Mouse (Mus musculus) layer of hippocampus, postnatal 25 days (tissue): ENCODE results near the gene Espn. TPM values are rescaled to one million over a fixed set of nuclear protein-coding genes. Genes with fewer than 3 reads are reported as not detected.

ENCODE experiments used
- DNase-seq, 2 experiments: peaks; one replicate each; pipeline ENCODE4 v3.0.0; 2022; ENCODE audit warnings: mixed read lengths in 2 of 2, low spot score in 1 of 2; ENCODE audit errors: extremely low spot score in 1 of 2
- total RNA-seq, 2 experiments: library from RNA; stranded (reverse); gene quantifications; 2 replicates each; pipeline ENCODE4 v1.2.3; 2021

The Espn gene
- 1 to 10 TPM; 1.3 to 1.4 TPM for total RNA-seq

DNA sequence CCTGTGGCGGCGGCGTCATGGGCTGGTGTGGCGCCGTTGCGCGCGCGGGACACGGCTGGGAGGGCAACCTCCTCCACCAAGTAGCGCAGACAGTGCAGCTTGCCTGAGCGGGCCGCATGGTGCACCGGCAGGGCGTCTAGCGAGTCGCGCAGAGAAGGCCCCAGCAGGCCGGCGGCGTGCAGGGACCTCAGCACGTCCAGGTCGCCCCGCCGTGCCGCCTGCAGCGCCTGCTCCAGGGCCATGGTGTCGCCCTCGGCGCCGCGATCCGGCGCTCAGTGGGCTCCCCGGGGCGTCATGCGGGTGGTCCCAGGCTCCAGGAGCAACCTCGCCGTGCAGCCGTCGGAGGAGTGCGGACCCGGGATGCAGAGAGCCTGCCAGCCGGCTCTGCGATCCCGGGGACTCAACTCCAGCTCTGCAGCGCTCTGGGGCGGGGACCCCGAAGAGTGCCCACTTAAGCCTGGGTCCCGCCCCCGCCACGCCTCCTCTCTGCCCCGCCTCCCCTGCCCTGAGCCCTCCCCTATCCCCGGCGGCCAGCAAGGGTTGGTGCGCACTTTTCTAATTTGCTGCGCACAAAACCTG lies at the start of gene Espn:
Gene Espn, minus strand, starts transcription at position 406 of the 579 bp plus-strand sequence.
- no peak for DNase-seq

DNA sequence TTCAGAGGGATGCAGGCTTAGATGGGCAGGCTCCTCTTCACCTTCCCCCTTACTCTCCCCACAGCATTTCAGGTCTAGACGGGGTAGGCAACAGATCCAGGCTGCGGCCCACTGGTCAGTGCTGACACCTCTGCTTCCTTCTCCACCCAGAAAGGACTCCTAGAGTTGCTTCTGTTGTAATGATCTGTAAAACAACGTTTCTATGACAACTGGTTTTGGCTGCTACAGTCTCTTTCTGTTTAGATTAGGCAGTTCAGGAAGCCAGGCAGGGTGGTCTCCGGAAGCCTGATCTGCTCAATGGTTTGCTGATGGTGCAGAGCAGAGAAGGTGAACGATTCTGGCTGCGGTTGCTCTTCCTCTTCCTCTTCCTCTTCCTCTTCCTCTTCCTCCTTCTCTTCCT lies 49.3 kb upstream of the Espn start:
- DNase-seq: no peak

DNA sequence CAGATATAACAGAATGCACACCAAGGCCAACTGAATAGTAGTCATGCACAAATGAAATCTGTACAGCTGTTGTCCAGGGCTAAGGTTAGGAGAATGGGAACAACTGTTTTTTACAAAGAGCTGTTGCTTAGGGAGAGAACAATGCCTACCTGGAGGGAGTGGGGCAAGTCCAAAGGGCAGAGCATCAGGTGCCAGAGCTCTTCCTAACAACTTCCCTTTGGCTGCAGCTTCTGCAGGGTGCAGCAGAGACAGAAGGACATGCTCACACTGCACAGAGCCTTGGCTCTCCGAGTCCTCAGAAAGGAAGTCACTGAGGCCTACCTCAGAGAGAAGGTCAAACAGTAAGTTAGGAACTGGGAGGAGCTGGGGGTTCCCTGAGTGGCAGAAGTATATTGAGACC lies 47.4 kb upstream of the Espn start:
- no peak for DNase-seq

DNA sequence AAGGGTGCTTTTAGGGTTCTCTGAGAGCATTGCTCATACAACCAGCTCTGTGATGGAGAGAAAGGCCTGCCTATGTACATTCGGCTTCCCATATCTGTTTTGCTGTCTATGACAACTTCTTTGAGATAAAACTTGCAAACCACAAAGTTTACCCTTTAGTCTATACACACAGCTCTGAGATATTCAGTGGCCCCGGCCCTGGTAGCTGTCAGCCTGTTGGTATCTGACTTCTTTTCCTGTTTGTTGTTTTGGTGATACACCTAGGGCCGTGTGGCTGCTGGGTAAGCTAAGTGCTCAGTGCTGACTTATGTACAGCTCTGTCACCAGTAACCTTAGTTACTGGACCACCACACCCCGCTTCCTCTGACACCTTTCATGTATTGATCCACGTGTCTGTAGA lies 45.4 kb upstream of the Espn start:
- no peak for DNase-seq

DNA sequence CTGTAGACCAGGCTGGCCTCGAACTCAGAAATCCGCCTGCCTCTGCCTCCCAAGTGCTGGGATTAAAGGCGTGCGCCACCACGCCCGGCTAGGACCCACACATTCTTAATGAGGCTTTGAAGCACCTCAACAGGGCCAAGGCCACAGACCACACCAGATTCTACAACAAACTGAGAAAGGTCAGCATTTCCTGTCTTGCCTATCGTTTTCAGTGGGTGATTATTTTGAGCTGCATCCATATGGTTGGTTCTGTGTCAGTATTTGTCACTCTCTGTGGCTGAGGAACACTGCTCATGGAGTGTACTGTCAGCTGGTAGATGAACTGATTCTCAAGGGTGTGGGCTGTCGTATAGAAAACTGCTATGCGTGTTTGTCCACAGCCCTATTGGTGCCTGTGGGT lies 44.1 kb upstream of the Espn start:
- DNase-seq: no peak

DNA sequence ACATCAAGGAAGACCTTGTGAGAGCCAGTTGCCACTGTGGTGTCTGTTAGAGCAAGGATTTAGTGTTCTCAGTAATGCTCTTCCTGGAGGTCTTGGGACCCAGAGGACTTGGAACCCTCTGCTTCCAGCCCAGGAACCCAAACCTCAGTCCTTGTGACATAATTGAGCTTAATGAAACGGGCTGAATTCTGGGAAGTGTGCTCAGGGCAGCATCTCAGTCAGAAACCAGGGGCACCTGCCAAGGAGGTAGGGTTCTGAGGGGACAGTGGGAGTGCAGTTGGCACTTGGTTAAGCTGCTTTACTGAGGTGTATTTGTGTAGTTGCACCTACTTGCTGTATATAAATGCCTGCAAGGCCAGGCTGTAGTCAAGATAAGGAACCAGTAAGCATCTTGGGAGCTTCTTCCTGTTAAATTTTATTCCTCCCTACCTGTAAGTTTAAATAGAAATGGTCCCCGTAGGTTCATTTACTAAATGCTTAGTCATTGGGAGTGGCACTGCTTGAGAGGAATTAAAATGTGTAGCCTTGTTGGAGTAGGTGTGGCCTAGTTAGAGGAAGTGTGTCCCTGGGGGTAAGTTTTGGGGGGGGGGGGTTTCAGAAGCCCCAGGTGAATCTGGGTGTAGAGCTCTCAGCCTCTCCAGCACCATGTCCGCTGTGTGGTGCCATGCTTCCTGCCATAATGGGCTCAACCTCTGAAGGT lies 42.5 kb upstream of the Espn start:
- no peak for DNase-seq

DNA sequence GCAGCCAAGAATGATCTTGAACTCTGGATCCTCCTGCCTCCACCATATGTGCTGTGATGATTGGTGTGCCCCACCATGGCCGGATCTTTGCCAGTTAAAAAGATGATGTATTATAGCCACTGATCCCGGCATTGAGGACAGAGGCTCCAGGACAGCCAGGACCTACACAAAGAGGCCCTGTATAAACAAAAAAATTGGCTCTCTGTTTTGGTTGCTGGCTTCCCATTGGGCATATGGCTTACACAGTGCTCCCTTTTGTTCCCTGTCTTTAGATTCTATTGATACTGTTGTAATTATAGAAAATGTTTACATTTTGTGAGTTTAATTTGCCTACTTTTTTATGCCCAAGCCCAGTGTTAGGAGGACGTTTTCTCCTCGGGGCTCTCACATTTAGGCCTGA lies 40.4 kb upstream of the Espn start:
- DNase-seq: no peak

DNA sequence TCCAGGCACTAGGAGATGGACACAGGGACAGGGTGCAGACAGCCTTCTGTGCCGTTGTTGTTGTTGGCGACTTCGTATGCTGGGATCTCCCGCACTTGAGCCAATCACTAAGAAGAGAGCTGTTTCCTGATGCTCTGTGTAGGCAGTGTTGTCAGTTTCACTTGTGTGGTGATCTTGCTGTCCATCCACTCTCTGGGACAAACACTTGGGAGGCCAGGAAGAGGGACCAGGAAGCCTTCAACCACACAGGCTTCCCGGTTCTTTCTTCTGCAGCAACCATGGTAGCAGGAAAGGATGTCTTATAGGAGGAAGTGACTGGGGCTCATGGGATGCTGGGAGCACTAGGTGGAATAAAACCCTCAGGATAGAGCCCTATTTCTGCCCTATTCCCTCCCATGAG lies 38.5 kb upstream of the Espn start:
- DNase-seq: no peak

DNA sequence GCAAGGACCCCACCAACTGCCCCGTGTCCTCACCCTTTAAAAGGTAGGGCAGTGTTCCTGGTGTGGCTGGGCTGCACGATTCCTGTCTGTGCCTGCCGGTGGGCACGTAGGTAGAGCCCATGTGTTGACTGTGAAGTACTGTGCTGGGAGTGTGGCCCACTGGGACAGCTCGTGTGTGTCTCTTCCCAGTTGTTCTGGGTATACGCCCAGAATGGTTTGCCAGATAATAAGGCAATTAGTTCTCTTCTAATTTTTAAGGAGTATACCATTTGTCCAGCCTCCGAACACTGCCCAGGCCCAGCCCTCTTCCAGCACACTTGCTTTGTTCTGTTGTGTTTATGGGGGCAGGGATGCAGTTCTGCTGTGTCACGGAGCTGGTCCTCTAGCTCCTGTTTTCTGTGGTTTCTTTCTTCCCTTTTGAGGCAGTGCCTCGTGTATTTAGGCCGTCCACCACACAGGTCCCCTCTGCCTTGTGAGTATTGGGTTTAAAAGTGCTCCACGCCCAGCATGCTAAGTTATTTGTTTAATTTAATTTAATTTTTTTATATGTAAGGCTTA lies 38.0 kb upstream of the Espn start:
- no peak for DNase-seq

DNA sequence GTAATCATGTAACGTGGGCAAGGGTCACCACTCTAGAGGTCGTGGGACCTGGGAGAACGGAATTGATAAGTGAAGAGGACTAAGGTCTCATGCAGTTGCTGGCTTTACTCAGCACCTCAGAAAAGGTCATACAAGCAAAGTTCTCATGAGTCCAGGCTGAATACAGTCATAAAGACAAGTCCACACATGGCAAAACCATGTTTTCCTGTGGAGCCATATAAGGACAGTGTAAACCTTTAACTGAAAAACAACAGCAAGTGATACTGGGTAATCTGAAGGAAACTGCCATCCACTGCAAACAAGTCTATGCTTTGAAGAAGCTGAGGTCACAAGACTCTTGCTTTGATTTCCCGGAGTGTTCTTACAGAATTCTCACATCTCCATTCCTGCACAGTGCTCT lies 37.5 kb upstream of the Espn start:
- DNase-seq: no peak

DNA sequence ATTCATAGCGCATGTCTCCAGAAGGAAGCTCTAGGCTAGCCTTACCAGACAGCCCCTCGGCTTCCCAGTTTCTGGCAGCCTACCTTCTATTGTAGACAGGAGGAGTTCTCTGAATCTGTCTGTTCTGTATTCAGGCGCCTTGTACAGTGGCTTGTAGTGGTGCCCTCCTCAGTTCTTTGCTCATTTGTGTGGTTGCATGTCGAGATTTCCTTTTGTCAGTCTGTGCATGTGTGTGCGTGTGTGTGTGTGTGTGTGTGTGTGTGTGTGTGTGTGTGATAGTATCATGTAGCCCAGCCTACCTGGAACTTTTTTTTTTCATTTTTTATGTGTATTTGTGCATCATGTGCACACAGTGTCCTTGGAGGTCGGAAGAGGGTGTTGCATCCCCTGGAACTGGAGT lies 36.9 kb upstream of the Espn start:
- DNase-seq: no peak

DNA sequence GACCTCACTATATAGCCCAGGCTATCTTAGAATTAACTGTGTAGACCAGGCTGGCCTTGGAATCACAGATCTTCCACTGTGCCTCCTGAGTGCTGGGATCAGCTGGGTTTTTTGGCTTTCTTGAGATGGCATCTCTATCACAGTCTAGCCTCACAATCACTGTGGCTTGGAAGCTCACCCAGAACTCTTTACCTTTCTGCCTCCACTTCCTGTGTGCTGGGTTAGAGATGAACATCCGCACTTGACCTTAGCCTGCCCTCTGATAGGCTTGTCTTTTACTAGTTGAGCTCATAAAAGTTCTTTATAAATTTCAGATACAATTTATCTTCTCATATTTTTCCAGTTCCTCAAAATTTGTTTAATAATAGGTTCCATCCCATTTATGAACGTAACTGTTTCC lies 36.5 kb upstream of the Espn start:
- no peak for DNase-seq

DNA sequence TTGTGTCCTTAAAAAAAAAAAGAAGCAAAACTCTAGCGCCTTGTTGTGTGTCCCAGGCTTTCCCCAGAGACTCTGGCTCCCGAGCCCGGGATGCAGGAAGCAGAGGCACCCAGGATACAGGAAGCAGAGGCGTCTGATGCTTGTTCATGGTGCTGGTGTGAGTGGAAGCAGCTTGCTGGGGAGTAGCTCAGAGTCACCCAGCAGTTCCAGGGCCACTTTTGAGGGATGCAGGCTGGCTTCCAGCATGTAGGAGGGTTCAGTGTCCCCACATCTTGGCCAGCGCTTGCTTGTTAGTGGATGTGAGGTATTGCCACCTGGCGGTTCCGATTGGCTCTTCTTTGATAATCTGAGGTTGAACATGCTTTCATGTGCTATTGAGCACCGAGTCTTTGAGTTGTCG lies 35.0 kb upstream of the Espn start:
- DNase-seq: no peak

DNA sequence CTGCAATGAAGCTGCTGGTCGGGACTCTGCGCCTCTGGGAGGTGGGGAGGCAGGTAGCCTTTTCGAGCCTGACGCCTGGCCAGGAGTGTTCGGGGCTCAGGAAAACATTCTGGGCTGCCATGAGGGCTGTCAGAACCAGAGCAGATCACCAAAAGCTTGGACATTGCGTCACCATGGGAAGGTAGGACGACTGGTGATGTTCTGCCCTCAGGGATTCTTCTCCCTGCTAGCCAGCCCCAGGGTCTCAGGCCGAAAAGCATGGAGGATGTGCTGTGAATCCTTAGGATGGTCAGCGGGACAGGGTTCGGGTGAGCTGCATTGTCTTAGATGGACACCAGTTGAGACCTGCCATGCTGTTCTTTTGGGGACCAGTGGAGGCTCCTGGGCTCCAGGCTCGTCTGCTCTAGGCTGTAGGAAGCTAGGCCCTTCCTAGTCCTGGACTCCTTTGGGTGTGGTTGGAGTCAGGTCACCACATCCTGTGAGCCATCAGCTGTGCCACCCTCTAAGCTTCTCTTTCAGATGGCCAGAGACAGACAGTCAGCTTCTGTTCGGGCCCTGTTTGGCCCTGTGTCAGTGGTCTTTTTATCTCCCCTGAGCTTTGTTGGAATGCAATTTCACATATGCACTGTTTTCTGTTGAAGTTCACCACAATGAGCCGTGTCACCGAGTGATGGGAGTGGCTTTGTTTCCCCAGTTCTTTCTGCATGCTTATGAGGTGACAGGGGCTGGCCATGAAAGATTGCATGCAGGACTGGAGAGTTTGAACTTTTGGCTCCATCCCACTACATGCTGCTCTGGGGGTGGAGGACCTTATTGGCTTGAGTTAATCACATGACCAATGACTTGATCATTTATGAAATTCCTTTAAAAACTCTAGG lies 34.3 kb upstream of the Espn start:
- no peak for DNase-seq

DNA sequence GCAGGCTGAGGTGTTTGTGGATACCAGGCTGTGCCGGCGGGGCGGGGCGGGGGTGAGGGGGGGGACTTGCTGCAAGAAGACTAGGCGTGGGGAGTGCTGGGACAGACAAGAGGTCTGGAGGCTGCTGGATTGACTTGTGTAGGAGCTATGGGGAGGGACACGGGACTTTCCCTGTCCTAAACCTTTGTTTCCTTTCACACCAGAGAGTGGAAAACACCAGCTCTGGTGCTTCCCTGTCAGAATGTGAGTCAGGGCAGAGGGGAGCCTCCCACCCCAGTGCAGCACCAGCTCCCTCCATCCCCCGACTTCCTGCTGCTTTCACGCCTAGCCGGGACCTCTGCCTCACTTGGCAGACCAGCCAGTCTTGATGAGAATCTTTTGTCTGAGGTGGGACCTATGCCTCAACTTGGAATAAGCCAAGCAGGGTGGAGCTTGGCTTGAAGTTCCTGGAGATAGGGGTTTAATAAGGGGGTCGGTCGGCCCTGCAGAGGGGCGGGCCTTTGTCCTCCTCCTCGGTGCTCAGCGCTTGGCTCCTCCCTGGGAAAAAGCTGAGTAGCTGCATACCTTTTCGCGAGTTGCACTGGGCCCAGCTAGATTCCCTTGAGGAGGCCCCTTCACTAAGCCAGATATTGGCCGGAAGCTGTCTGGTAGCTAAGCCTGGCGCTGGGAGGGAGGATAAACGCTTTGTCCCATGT lies 33.5 kb upstream of the Espn start:
- no peak for DNase-seq

DNA sequence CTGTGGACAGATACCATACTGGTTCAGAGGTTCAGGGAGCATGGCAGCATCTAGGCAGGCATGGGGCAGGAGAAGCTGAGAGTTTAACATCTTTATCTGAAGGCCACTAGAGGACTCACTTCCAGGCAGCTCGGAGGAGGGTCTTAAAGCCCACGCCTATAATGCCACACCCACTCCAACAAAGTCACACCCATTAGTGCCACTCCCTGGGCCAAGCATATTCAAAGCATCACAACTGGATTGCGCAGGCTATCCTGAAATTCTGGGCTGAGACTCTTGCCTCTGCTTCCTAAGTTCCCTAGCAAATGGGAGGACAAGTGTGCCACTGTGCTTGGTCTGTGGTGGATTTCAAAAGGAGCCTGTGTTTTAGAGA lies 33.0 kb upstream of the Espn start:
- DNase-seq: no peak

DNA sequence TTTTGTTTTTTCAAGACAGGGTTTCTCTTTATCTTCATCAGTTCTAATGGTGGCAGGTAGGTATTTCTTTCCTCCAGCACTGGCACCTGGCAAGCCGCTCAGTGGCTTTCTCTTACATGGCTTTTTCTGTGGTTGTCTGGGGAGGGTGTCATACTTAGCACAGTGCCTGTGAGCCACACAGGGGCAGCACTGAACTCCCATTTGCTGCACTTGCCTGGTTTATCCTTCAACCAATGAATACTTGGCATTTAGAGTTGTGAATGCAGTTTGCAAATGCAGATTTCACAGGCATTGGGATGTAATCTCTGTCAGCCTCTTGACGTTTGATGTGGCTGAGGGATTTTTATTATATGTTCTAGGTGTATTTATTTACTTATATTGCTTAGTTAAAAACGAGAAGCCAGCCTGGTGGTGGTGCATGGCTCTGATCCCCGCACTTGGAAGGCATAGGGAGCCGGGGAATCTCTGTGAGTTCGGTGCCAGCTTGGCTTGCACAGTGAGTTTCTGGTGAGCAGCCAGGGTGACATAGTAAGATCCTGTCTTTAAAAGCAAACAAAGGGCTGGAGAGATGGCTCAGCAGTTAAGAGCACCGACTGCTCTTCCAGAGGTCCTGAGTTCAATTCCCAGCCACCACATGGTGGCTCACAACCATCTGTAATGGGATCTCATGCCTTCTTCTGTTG lies 32.3 kb upstream of the Espn start:
- DNase-seq: no peak

DNA sequence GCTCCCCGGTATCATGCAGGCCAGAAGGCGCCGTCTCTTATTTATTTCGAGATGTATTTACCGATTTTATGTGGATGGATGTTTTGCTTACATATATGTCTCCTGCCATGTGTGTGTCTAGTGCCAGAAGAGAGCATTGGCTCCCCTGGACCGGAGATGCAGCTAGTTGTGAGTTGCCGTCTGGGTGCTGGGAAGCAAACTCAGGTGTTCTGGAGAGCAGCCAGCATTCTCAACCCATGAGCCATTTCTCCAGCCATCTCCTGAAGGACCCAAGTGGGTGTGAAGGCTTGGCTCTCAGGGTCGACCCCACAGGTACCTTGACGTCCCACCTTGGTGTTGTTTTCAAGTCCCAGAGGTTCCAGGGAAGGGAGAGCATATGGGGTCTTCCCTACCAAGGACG lies 30.0 kb upstream of the Espn start:
- DNase-seq: no peak

DNA sequence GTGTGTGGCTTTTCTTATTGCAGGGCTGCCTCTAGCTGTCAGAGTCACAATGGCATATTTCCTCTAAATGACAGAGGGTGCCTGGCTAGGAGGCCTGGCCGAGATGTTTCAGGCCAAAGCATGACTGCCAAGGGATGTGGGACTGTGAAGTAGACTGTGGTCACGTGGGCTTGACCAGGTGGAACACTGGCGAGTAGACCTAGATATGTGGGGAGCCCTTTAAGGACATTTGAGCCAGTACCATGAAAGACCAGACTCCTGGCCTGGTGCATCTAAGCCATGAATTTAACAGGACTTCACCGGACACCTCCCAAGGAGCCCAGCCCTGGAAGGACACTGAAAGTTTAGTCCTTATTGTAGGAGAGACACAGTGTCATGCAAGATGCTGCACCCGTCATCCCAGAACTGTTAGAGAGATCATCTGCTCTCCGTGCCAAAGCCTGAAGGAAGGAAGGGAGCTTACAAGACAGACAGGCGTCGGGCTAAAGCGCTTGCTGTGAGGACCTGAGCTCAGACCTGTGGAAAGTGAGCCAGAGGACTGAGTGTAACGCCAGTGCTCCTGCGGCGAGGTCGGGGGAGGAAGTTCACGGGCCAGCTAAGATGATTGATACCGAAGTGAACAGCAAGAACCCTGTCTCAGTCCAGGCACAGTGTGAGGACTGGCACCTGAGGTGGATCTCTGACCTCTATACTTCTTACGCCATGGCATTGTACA lies 27.9 kb upstream of the Espn start:
- DNase-seq: no peak
